Mouse (Mus musculus): ENCODE measurements around the gene Nf1. TPM values are rescaled to one million over a fixed set of nuclear protein-coding genes. Genes with fewer than 3 reads are reported as not detected.
A peak's percentile ranks its signal among the peaks of the same experiment; 100 is the strongest.

Nf1 gene
- polyA plus RNA-seq, 1 experiment, result 14.3 TPM

DNA sequence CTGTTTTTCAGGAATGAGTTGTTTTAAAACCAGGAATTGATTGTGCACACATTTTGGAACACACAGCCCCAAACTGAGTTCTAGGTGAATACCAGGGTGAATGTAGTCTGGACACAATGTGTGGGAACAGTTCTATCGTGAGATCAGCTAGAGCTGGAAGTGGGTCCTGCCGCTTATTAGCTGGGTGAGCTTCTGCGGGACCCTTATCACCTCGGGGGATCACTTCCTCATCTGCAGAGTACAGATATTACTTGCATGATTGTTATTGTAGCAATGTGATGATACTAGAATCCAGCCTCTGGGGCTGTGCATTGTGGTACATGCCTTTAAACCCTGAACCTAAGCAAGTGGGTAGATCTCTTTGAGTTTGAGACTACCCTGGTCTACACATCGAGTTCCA lies 29.0 kb upstream of the Nf1 start:
- Histone ChIP-seq H3K4me3 (ENCODE audit: insufficient read depth, low read depth, low read length) (no peak overlapping the region), H3K27ac (replicated peaks; ENCODE audit: low read depth, low read length) (no peak overlapping the region), H3K4me1 (ENCODE audit: control insufficient read depth, insufficient read depth, insufficient read length, low read length) (peaks cover 16% of the 10 kb centered on the region)

DNA sequence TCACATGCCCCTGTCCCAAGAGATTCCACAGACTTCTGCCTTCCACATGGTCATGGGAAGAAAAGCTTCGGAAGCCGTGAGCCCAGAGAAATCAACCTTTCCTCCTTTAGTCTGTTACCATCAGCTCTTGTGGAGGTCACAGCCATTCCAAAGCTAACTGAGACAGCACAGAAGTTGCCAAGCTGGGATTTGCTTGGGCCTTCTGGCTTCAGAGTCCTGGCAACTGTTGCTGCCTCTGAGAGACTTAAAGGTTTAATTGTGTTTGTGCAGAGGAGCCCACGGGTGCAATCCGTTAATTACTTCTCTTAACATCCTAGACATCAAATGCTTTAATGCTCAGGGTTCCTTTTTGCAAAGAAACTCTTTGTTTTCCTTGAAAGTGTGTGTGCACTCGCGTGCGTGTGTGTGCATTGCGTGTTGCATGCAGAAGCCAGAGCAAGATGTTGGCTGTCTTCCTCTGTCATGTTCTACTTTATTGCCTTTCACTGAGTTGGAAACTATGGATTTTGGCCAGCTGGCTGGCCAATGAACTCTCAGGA lies 22.6 kb upstream of the Nf1 start:
- Histone ChIP-seq H3K27ac (replicated peaks; ENCODE audit: low read depth, low read length) (no peak overlapping the region), H3K4me1 (ENCODE audit: control insufficient read depth, insufficient read depth, insufficient read length, low read length) (no peaks in the 10 kb centered on the region)

GRCm38 (mm10) chr11:79319807-79320206 lies 19.7 kb upstream of the Nf1 start:
- Histone ChIP-seq H3K4me3 (ENCODE audit: insufficient read depth, low read depth, low read length) (no peak overlapping the region), H3K4me1 (ENCODE audit: control insufficient read depth, insufficient read depth, insufficient read length, low read length) (no peaks in the 10 kb centered on the region; the same call in 1 of the 2 replicates), H3K27ac (replicated peaks; ENCODE audit: low read depth, low read length) (no peak overlapping the region)

More for the DNA sequence above, 22.6 kb upstream of the Nf1 start:
- no peak overlapping the region for H3K4me3 ChIP-seq (ENCODE audit: insufficient read depth, low read depth, low read length)

- H3K4me1 ChIP-seq (ENCODE audit: control insufficient read depth, insufficient read depth, insufficient read length, low read length), result no peaks in the 10 kb centered on the region; the same call in 1 of the 2 replicates
- H3K4me3 ChIP-seq (ENCODE audit: insufficient read depth, low read depth, low read length), result no peak overlapping the region
- H3K27ac ChIP-seq (replicated peaks; ENCODE audit: low read depth, low read length), result peak overlapping the region; percentile 47; the same call in 1 of the 2 replicates
Measured at GRCm38 (mm10) chr11:79323985-79324685, 15.4 kb upstream of the Nf1 start.

GRCm38 (mm10) chr11:79325663-79326062 lies 13.8 kb upstream of the Nf1 start:
- Histone ChIP-seq H3K4me3 (ENCODE audit: insufficient read depth, low read depth, low read length) (no peak overlapping the region), H3K27ac (replicated peaks; ENCODE audit: low read depth, low read length) (no peak overlapping the region), H3K4me1 (ENCODE audit: control insufficient read depth, insufficient read depth, insufficient read length, low read length) (no peaks in the 10 kb centered on the region; the same call in 1 of the 2 replicates)

DNA sequence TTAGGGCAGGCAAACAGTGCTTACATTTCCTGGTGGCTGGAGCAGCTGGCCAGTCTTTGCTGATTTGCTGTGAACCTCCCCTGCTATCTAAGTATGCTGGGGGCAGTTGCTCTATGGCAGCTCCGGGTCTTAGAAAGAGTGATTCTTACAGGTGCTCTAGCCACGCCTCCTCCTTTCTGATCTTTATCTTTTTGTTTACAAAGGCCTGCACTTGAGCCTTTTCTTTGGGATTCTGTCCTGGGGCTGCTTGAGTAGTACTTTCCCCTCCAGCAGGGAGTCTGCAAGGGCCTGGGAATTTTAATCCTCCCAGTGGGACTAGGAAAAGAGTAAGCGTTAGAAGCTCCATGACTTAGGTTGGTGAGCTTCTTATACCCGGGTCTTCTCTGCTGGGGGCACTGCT lies 12.4 kb upstream of the Nf1 start:
- Histone ChIP-seq H3K4me3 (ENCODE audit: insufficient read depth, low read depth, low read length) (no peak overlapping the region), H3K4me1 (ENCODE audit: control insufficient read depth, insufficient read depth, insufficient read length, low read length) (no peaks in the 10 kb centered on the region; the same call in 1 of the 2 replicates)

GRCm38 (mm10) chr11:79328060-79328459 lies 11.4 kb upstream of the Nf1 start:
- Histone ChIP-seq H3K4me3 (ENCODE audit: insufficient read depth, low read depth, low read length) (no peak overlapping the region), H3K27ac (replicated peaks; ENCODE audit: low read depth, low read length) (no peak overlapping the region), H3K4me1 (ENCODE audit: control insufficient read depth, insufficient read depth, insufficient read length, low read length) (no peaks in the 10 kb centered on the region; the same call in 1 of the 2 replicates)

More for the DNA sequence above, 12.4 kb upstream of the Nf1 start:
- H3K27ac ChIP-seq (replicated peaks; ENCODE audit: low read depth, low read length), result no peak overlapping the region

GRCm38 (mm10) chr11:79329585-79329984 lies 9.9 kb upstream of the Nf1 start:
- no peak overlapping the region for H3K4me3 ChIP-seq (ENCODE audit: insufficient read depth, low read depth, low read length)
- H3K27ac ChIP-seq (replicated peaks; ENCODE audit: low read depth, low read length), result no peak overlapping the region
- no peaks in the 10 kb centered on the region; the same call in 1 of the 2 replicates for H3K4me1 ChIP-seq (ENCODE audit: control insufficient read depth, insufficient read depth, insufficient read length, low read length)

DNA sequence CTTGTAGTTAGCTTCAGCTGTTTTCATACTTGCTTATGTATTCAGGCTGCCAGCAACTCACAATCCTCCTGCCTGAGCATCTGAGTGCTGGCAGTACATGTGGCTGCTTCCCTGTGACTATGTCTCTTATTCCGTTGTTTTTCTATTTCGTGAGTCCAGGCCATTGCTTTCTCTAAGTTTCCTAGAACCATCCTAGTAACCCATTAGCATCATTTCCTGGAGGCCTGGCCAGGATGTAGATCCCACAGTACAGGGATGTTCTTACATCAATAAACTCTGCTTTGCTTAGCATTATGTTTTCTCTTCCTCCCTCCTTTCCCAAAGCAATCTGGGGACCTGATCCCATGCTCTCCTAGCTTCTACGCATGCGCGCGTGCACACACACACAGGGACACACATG lies 4.4 kb upstream of the Nf1 start:
- no peak overlapping the region for H3K4me3 ChIP-seq (ENCODE audit: insufficient read depth, low read depth, low read length)
- peaks cover 3% of the 10 kb centered on the region for H3K4me1 ChIP-seq (ENCODE audit: control insufficient read depth, insufficient read depth, insufficient read length, low read length)
- no peak overlapping the region for H3K27ac ChIP-seq (replicated peaks; ENCODE audit: low read depth, low read length)

DNA sequence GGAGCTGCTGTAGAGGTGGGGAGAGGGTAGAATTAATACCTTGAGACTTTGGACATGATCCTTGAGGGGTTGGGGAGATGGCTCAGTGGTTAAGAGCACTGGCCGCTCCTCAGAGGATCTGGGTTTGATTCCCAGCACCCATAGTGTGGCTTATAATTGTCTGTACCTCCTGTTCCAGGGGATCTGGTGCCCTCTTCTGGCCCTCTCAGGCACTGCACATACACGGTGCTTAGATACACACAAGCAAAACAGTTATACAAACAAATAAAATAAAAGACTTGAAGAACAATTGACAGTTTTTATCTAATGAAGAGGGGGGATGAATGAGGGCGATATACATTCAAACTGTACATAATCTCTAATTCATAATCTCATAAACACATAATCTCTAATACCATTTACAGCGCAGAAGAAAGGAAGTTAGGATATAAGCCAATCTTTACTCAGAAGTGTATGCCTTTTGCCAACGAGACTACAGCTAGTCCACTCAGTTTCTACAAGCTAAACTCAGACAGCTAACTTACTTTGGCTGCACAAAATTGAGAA lies 2.7 kb upstream of the Nf1 start:
- Histone ChIP-seq H3K4me1 (ENCODE audit: control insufficient read depth, insufficient read depth, insufficient read length, low read length) (peaks cover 7% of the 10 kb centered on the region), H3K4me3 (ENCODE audit: insufficient read depth, low read depth, low read length) (no peak overlapping the region), H3K27ac (replicated peaks; ENCODE audit: low read depth, low read length) (no peak overlapping the region)

- H3K27ac ChIP-seq (replicated peaks; ENCODE audit: low read depth, low read length), result no peak overlapping the region; the same call in none of the 2 replicates
Measured at GRCm38 (mm10) chr11:79338621-79339020, 872 bp upstream of the Nf1 start.

DNA sequence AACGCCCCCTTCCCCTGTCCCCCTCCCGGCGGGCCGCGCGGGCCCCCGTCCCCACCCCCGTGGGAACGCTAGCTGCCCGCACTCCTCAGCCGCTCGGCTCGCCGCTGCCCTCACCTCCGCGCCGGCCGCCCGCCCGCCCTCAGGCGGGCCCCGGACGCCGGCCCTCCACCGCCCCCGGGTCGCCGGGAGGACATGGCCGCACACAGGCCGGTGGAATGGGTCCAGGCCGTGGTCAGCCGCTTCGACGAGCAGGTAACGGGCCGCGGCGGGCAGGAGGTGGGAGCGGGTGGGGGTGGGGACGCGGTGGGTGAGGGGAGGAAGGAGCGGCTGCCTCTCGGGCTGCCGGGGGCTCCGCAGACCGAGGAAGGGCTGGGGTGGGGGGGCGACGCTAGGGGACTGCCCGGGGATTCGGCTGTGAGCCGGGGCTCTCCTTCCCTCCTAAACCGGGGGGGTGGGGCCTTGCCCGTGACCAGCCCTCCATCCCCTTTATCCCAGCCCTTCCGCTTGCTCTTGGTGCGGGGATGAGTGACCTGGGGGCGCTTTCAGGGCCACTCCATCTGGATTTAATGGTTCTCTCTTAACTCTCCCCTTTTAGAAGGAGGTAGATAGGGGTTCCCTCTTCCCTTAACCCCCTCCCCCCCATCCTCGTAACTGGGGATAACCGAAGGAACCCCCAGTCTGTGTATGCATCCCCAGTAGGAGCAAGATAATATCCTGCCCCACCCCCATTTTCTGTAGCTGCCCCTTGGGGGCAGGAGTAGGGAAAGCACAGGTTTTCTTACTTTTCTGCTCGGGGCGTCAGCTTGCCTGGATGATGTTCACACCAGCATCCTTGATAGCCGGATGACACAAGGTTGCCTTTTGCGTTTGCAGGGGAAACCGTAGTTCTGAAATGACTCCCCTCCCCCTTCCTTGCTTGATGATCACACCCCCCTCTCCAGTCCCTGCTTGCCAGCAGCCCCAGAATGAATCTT lies 602 bp downstream of the Nf1 start:
- no peak overlapping the region for H3K27ac ChIP-seq (replicated peaks; ENCODE audit: low read depth, low read length)
- peak overlapping the region; percentile 63 for H3K4me3 ChIP-seq (ENCODE audit: insufficient read depth, low read depth, low read length)
- H3K4me1 ChIP-seq (ENCODE audit: control insufficient read depth, insufficient read depth, insufficient read length, low read length), result peaks cover 7% of the 10 kb centered on the region

More at GRCm38 (mm10) chr11:79338621-79339020, 872 bp upstream of the Nf1 start:
- H3K4me1 ChIP-seq (ENCODE audit: control insufficient read depth, insufficient read depth, insufficient read length, low read length), result peaks cover 7% of the 10 kb centered on the region
- peak overlapping the region; percentile 75 for H3K4me3 ChIP-seq (ENCODE audit: insufficient read depth, low read depth, low read length)

DNA sequence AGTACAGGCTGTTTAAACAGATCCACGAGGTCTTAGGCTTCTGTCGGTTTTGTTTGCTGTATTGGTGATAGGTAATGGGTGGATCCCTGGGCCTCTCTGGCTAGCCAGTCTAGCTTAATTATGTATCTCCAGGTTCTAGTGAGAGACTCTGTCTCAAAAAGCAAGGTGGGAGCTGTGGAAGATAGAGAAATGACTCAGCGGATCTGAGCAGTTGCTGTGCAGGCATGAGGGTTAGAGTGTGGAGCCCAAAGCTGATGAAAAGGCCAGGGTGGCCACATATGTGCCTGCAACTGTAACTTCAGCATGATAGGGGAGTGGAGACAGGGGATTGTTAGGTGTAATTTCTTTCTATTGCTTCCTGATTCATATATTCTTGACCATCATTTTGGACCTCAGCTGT lies 17.5 kb downstream of the Nf1 start:
- no peaks in the 10 kb centered on the region for H3K4me1 ChIP-seq (ENCODE audit: control insufficient read depth, insufficient read depth, insufficient read length, low read length)
- no peak overlapping the region for H3K27ac ChIP-seq (replicated peaks; ENCODE audit: low read depth, low read length)
- no peak overlapping the region for H3K4me3 ChIP-seq (ENCODE audit: insufficient read depth, low read depth, low read length)

- Histone ChIP-seq H3K4me1 (ENCODE audit: control insufficient read depth, insufficient read depth, insufficient read length, low read length) (no peaks in the 10 kb centered on the region), H3K4me3 (ENCODE audit: insufficient read depth, low read depth, low read length) (no peak overlapping the region)
Measured at GRCm38 (mm10) chr11:79357397-79357796, 17.9 kb downstream of the Nf1 start.

GRCm38 (mm10) chr11:79364956-79365355 lies 25.5 kb downstream of the Nf1 start:
- Histone ChIP-seq H3K27ac (replicated peaks; ENCODE audit: low read depth, low read length) (no peak overlapping the region), H3K4me1 (ENCODE audit: control insufficient read depth, insufficient read depth, insufficient read length, low read length) (peaks cover 9% of the 10 kb centered on the region), H3K4me3 (ENCODE audit: insufficient read depth, low read depth, low read length) (no peak overlapping the region)

More at GRCm38 (mm10) chr11:79357397-79357796, 17.9 kb downstream of the Nf1 start:
- no peak overlapping the region for H3K27ac ChIP-seq (replicated peaks; ENCODE audit: low read depth, low read length)

All from brown adipose tissue, adult 24 weeks (tissue).